Mouse (Mus musculus) heart, postnatal 0 days (tissue): ENCODE results near the gene Gm44579.

ENCODE experiments used
- CTCF ChIP-seq: IDR thresholded peaks from 2 replicates; pipeline ENCODE4 v1.5.1; 2016; ENCODE audit warnings: antibody characterized with exemption, control low read depth, low read depth
- EP300 ChIP-seq: IDR thresholded peaks from 2 replicates; pipeline ENCODE4 v1.6.1; 2016; ENCODE audit warnings: antibody characterized with exemption, low read depth

DNA sequence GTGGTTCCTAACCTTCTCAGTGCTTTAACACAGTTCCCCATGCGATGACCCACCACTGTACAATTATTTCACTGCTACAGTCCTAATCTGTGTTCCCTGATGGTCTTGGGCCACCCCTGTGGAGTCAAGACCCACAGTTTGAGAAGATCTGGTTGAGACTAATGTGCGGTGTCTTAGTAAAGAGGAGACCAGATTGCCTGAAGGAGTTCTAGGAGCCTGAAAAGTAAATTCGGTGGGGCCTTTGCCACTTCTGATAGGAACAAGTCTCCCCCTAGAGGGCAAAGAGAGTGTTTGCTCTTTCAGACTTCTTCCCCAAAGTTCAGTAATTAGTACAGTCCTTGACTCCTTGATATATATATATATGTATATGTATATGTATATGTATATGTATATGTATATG lies 67.2 kb downstream of the Gm44579 start:
- TF ChIP-seq CTCF (peak; percentile 71), EP300 (no peak)
